Comparison of ENCODE assay signal across 36 mouse cellular contexts in the genomic region with DNA sequence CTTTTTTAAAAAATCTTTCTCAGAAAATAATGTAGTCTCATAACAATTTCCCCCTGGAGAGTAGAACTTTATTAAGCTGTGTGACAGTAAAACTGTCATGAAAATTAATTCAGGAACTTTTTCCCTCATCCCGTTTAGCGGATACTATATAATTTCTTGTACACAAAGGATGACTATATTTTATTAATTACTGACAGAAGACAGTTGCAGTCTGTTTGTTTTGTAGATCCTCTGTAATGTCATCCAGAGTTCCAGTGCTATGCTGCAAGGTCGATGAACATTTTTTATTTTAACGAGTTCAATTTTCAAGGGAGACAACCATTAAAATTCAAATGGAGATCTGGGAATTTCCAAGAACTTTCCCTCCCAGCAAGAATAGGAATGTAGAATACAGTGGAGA. TPM values are rescaled to one million over a fixed set of nuclear protein-coding genes. Genes with fewer than 3 reads are reported as not detected.
"Had no signal": no experiment of that assay in that cellular context is flagged by ENCODE, and none has a peak within 500 bp of the region (broad histone marks: within the 10 kb centered on the region; RNA-seq: fewer than 3 reads in every experiment).

No protein-coding gene starts in this region.

- H3K9me3 ChIP-seq: heart, embryonic 10.5 days; heart, embryonic 12.5 days; heart, embryonic 13.5 days; heart, embryonic 15.5 days; hindbrain, embryonic 10.5 days; hindbrain, embryonic 12.5 days; hindbrain, embryonic 13.5 days; hindbrain, embryonic 15.5 days; intestine, embryonic 15.5 days had no signal

- H3K9ac ChIP-seq: heart, embryonic 12.5 days; heart, embryonic 13.5 days; heart, embryonic 15.5 days; hindbrain, embryonic 12.5 days; hindbrain, embryonic 13.5 days; hindbrain, embryonic 14.5 days; hindbrain, embryonic 15.5 days; intestine, embryonic 15.5 days had no signal

- H3K27ac ChIP-seq: heart, adult 2 months; heart, embryonic 10.5 days; heart, embryonic 13.5 days; heart, embryonic 15.5 days; hindbrain, embryonic 10.5 days; hindbrain, embryonic 12.5 days; hindbrain, embryonic 13.5 days; hindbrain, embryonic 14.5 days; hindbrain, embryonic 15.5 days; hindbrain, postnatal 0 days; intestine, embryonic 15.5 days; layer of hippocampus, adult 2 months; left cerebral cortex, adult 2 months had no signal

- H3K4me1 ChIP-seq: heart, embryonic 10.5 days; heart, embryonic 12.5 days; heart, embryonic 13.5 days; heart, embryonic 15.5 days; hindbrain, embryonic 10.5 days; hindbrain, embryonic 12.5 days; hindbrain, embryonic 13.5 days; hindbrain, embryonic 15.5 days; intestine, embryonic 15.5 days had no signal

- H3K4me2 ChIP-seq: heart, embryonic 11.5 days; heart, embryonic 12.5 days; heart, embryonic 13.5 days; heart, embryonic 15.5 days; hindbrain, embryonic 12.5 days; hindbrain, embryonic 13.5 days; hindbrain, embryonic 14.5 days; hindbrain, embryonic 15.5 days; intestine, embryonic 15.5 days had no signal

- H3K4me3 ChIP-seq: heart, adult 2 months; heart, embryonic 10.5 days; heart, embryonic 12.5 days; heart, embryonic 13.5 days; heart, embryonic 15.5 days; hindbrain, embryonic 10.5 days; hindbrain, embryonic 12.5 days; hindbrain, embryonic 13.5 days; hindbrain, embryonic 15.5 days; intestine, embryonic 15.5 days; layer of hippocampus, adult 2 months; left cerebral cortex, adult 2 months had no signal

- DNase-seq: heart, adult 2 months; heart, postnatal 10 days; heart, postnatal 14 days; heart, postnatal 36 days; heart, postnatal 4 days; kidney, adult 11 months; kidney, adult 18-20 months; kidney, adult 8-10 months; kidney, adult 9 months; kidney, postnatal 14 days; kidney, postnatal 25 days; kidney, postnatal 36 days; layer of hippocampus, adult 9-11 months; layer of hippocampus, postnatal 36 days had no signal

- ATAC-seq: hindbrain, embryonic 16.5 days; hindbrain, postnatal 0 days; inflammation-experienced regulatory T-cells, adult 6 months; intestine, embryonic 15.5 days; intestine, embryonic 16.5 days; intestine, postnatal 0 days had no signal

- H3K36me3 ChIP-seq: heart, embryonic 10.5 days; heart, embryonic 12.5 days; heart, embryonic 13.5 days; heart, embryonic 15.5 days; hindbrain, embryonic 10.5 days; hindbrain, embryonic 12.5 days; hindbrain, embryonic 13.5 days; hindbrain, embryonic 15.5 days; intestine, embryonic 15.5 days had no signal

- H3K27me3 ChIP-seq: heart, embryonic 12.5 days; heart, embryonic 13.5 days; heart, embryonic 15.5 days; hindbrain, embryonic 12.5 days; hindbrain, embryonic 13.5 days; hindbrain, embryonic 15.5 days; intestine, embryonic 15.5 days had no signal

RNA-seq across cellular contexts. Expression of a gene that starts 33.6 kb away (rescaled TPM):
- polyA plus RNA-seq: heart, adult 2 months; heart, embryonic 10.5 days; heart, embryonic 11.5 days; heart, embryonic 12.5 days; hindbrain, embryonic 11.5 days; inflammation-experienced regulatory T-cells, adult 6 months had no signal

RNA-seq across cellular contexts. Expression of a gene that starts 57.8 kb away (rescaled TPM):
- polyA plus RNA-seq: heart, adult 2 months; heart, embryonic 12.5 days; heart, embryonic 14.5 days; heart, embryonic 16.5 days; heart, postnatal 0 days; hindbrain, embryonic 10.5 days; hindbrain, embryonic 12.5 days; inflammation-experienced regulatory T-cells, adult 6 months had no signal
